29 mouse cellular contexts compared by ENCODE assay signal in the genomic region with DNA sequence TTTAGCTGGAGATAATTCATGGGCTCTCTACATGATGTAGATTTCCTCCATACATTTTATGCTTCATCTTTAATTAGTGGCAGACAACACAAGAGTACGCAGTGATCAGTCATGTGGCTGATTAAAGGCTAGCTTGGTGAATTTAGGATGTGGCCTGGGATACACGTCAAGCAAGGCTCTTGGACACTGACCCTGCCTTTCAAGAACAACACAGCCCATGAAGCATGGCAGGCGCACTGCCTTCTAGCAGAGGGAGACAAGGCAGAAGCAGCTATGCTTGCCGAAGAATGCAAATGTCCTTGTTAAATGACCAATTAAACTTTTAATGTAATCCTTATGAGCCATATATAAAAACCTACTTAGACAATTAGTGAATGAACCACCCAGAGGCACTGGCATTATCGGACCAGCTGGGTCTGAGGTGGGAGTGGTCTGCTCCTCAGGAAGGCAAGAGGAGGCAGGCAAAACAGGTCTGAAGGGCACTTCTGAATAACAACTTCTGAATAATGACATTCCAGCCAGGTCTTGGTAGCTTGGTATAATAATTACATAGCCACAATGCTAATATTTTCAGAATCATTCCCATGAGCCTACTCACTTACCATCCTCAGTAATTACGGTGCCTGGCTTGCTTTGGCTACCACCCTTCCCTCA.
A peak's percentile ranks its signal among the peaks of the same experiment; 100 is the strongest.
DNase-seq lines count a peak whose midpoint lies in the region; ATAC-seq and TF ChIP-seq lines count a peak whose summit lies in the region.
"Had no signal": no experiment of that assay in that cellular context is flagged by ENCODE, and none has a peak within 500 bp of the region (broad histone marks: within the 10 kb centered on the region; RNA-seq: fewer than 3 reads in every experiment).

No protein-coding gene starts in this region.

- DNase-seq in kidney, adult 11 months = peak; percentile 68
- DNase-seq in lung, adult 2 months = no peak
- DNase-seq in kidney, postnatal 0 days (ENCODE audit: low spot score) = peak; percentile 19
- peak; percentile 46 for DNase-seq in lung, postnatal 25 days (ENCODE audit: low spot score)
- DNase-seq in layer of hippocampus, adult 9-10 months (ENCODE audit: low spot score) = no peak
- DNase-seq in layer of hippocampus, postnatal 10 days (ENCODE audit: low spot score in 2 of 2) = no peak
- DNase-seq: adrenal gland, postnatal 14 days; cerebellum, adult 11-12 months; cerebellum, postnatal 10 days; gastrocnemius, adult 2 months; gastrocnemius, postnatal 36 days; heart, adult 2 months; heart, postnatal 10 days; liver, embryonic 13.5 days; lung, embryonic 14.5 days had no signal

- no peak for ATAC-seq in kidney, embryonic 16.5 days (ENCODE audit: low FRiP score, low TSS enrichment)
- ATAC-seq in lung, embryonic 16.5 days (ENCODE audit: low read depth) = peak; percentile 46; the same call in 1 of the 2 replicates
- peak; percentile 65; the same call in 1 of the 2 replicates for ATAC-seq in kidney, postnatal 0 days (replicated peaks; ENCODE audit: low FRiP score, low read depth)
- ATAC-seq: forebrain, embryonic 15.5 days; inflammation-experienced regulatory T-cells, adult 6 months; midbrain, embryonic 13.5 days; Patski had no signal

- no peak for TF ChIP-seq POLR2A in lung, adult 2 months (IDR thresholded peaks at IDR 0.05; ENCODE audit: borderline replicate concordance, extremely low read depth, low read depth, low read length)

- H3K4me1 ChIP-seq in kidney, embryonic 16.5 days (ENCODE audit: insufficient read depth, low read length) = no peaks in the 10 kb centered on the region
- peaks cover 4% of the 10 kb centered on the region for H3K4me1 ChIP-seq in lung, embryonic 16.5 days (replicated peaks; ENCODE audit: control insufficient read depth, insufficient read depth, low read length)
- 0 out of 2 replicates have a peak, but pooled peaks cover 3% of the 10 kb centered on the region for H3K4me1 ChIP-seq in lung, adult 2 months (ENCODE audit: control insufficient read depth, insufficient read depth, low read length)
- H3K4me1 ChIP-seq in kidney, postnatal 0 days (replicated peaks; ENCODE audit: insufficient read depth, low read length) = no peaks in the 10 kb centered on the region
- H3K4me1 ChIP-seq: hindbrain, embryonic 15.5 days; limb, embryonic 10.5 days; liver, embryonic 13.5 days; megakaryocyte, embryonic 14.5 days; midbrain, embryonic 13.5 days had no signal

- no peaks in the 10 kb centered on the region for H3K27me3 ChIP-seq in kidney, embryonic 16.5 days (ENCODE audit: insufficient read depth, low read length)
- H3K27me3 ChIP-seq in lung, embryonic 16.5 days (ENCODE audit: control insufficient read depth, insufficient read depth, low read depth, low read length) = no peaks in the 10 kb centered on the region
- no peaks in the 10 kb centered on the region for H3K27me3 ChIP-seq in kidney, postnatal 0 days (ENCODE audit: insufficient read depth, low read length)
- H3K27me3 ChIP-seq: embryonic facial prominence, embryonic 13.5 days; forebrain, embryonic 15.5 days; heart, embryonic 13.5 days; hindbrain, embryonic 15.5 days; limb, embryonic 15.5 days; liver, embryonic 13.5 days; megakaryocyte, embryonic 14.5 days; midbrain, embryonic 13.5 days; Patski; stomach, embryonic 15.5 days had no signal

- no peak overlapping the region for H3K9ac ChIP-seq in kidney, embryonic 16.5 days (replicated peaks; ENCODE audit: low read length)
- no peak overlapping the region for H3K9ac ChIP-seq in lung, embryonic 16.5 days (ENCODE audit: low read length)
- no peak overlapping the region for H3K9ac ChIP-seq in kidney, postnatal 0 days (ENCODE audit: low read depth, low read length)
- H3K9ac ChIP-seq: embryonic facial prominence, embryonic 13.5 days; forebrain, embryonic 15.5 days; heart, embryonic 13.5 days; hindbrain, embryonic 15.5 days; limb, embryonic 15.5 days; liver, embryonic 13.5 days; lung, embryonic 14.5 days; midbrain, embryonic 13.5 days; stomach, embryonic 15.5 days had no signal

- H3K9me3 ChIP-seq in kidney, embryonic 16.5 days (ENCODE audit: low read length) = no peaks in the 10 kb centered on the region
- H3K9me3 ChIP-seq in lung, embryonic 16.5 days (ENCODE audit: control insufficient read depth, low read length) = no peaks in the 10 kb centered on the region
- no peaks in the 10 kb centered on the region for H3K9me3 ChIP-seq in kidney, postnatal 0 days (replicated peaks; ENCODE audit: low read length)
- H3K9me3 ChIP-seq: embryonic facial prominence, embryonic 13.5 days; forebrain, embryonic 10.5 days; forebrain, embryonic 15.5 days; heart, embryonic 13.5 days; hindbrain, embryonic 15.5 days; limb, embryonic 10.5 days; limb, embryonic 15.5 days; liver, embryonic 13.5 days; megakaryocyte, embryonic 14.5 days; midbrain, embryonic 13.5 days; stomach, embryonic 15.5 days had no signal

- WGBS in kidney, embryonic 16.5 days = 79% methylated on average over 6 of the region's 6 CpGs
- 79% methylated on average over 6 of the region's 6 CpGs for WGBS in lung, embryonic 16.5 days
- WGBS in lung, adult 2 months = 81% methylated on average over 6 of the region's 6 CpGs
- WGBS in kidney, postnatal 0 days = 74% methylated on average over 6 of the region's 6 CpGs

- no peak overlapping the region for H3K4me3 ChIP-seq in kidney, embryonic 16.5 days (ENCODE audit: low read length)
- H3K4me3 ChIP-seq in lung, embryonic 16.5 days (ENCODE audit: low read length) = no peak overlapping the region
- no peak overlapping the region for H3K4me3 ChIP-seq in lung, adult 2 months (replicated peaks; ENCODE audit: extremely low read depth, low read depth, low read length)
- no peak overlapping the region for H3K4me3 ChIP-seq in kidney, postnatal 0 days (replicated peaks; ENCODE audit: low read depth, low read length)
- H3K4me3 ChIP-seq: embryonic facial prominence, embryonic 13.5 days; forebrain, embryonic 10.5 days; forebrain, embryonic 15.5 days; gastrocnemius, adult 2 months; heart, adult 2 months; heart, embryonic 13.5 days; hindbrain, embryonic 15.5 days; limb, embryonic 10.5 days; limb, embryonic 15.5 days; liver, embryonic 13.5 days; megakaryocyte, embryonic 14.5 days; midbrain, embryonic 13.5 days; stomach, embryonic 15.5 days had no signal

- no peak overlapping the region for H3K27ac ChIP-seq in kidney, embryonic 16.5 days (ENCODE audit: low read length)
- peak overlapping the region; percentile 31; the same call in 1 of the 2 replicates for H3K27ac ChIP-seq in lung, embryonic 16.5 days (ENCODE audit: low read length)
- no peak overlapping the region for H3K27ac ChIP-seq in kidney, postnatal 0 days
- H3K27ac ChIP-seq: embryonic facial prominence, embryonic 13.5 days; forebrain, embryonic 10.5 days; forebrain, embryonic 15.5 days; gastrocnemius, adult 2 months; heart, adult 2 months; heart, embryonic 13.5 days; hindbrain, embryonic 15.5 days; limb, embryonic 10.5 days; limb, embryonic 15.5 days; liver, embryonic 13.5 days; midbrain, embryonic 13.5 days; stomach, embryonic 15.5 days had no signal

- no peak overlapping the region for H3K4me2 ChIP-seq in kidney, embryonic 16.5 days (replicated peaks; ENCODE audit: low read depth, low read length)
- H3K4me2 ChIP-seq in lung, embryonic 16.5 days (ENCODE audit: low read depth, low read length) = no peak overlapping the region
- H3K4me2 ChIP-seq in kidney, postnatal 0 days (ENCODE audit: low read length) = no peak overlapping the region
- H3K4me2 ChIP-seq: embryonic facial prominence, embryonic 13.5 days; forebrain, embryonic 15.5 days; heart, embryonic 13.5 days; hindbrain, embryonic 15.5 days; limb, embryonic 15.5 days; liver, embryonic 13.5 days; lung, embryonic 14.5 days; midbrain, embryonic 13.5 days; stomach, embryonic 15.5 days had no signal

- no peak for TF ChIP-seq CTCF in lung, adult 2 months (IDR thresholded peaks at IDR 0.05; ENCODE audit: insufficient read depth, low read length)
- no peak for TF ChIP-seq CTCF in kidney, postnatal 0 days (IDR thresholded peaks at IDR 0.05; ENCODE audit: low read depth)

- no peaks in the 10 kb centered on the region for H3K36me3 ChIP-seq in kidney, embryonic 16.5 days (ENCODE audit: insufficient read depth, low read length)
- no peaks in the 10 kb centered on the region for H3K36me3 ChIP-seq in lung, embryonic 16.5 days (ENCODE audit: control insufficient read depth, insufficient read depth, low read length)
- 0 out of 2 replicates have a peak, but pooled peaks cover 4% of the 10 kb centered on the region for H3K36me3 ChIP-seq in kidney, postnatal 0 days (ENCODE audit: insufficient read depth, low read length)
- H3K36me3 ChIP-seq: forebrain, embryonic 15.5 days; liver, embryonic 13.5 days; midbrain, embryonic 13.5 days had no signal

Comparison
In these comparisons a context has a peak if more than half of its experiments do, and no peak if none do; other contexts are left out.
1. DNase-seq: peak in kidney, adult 11 months (single experiment), kidney, postnatal 0 days (single experiment) and lung, postnatal 25 days (single experiment); none in lung, adult 2 months (single experiment), layer of hippocampus, adult 9-10 months (single experiment) and layer of hippocampus, postnatal 10 days (0 of 2).